Mouse (Mus musculus): ENCODE data around the gene Gm21915. TPM values are rescaled to one million over a fixed set of nuclear protein-coding genes. Genes with fewer than 3 reads are reported as not detected.

Gene Gm21915
- not detected in 2 replicates for polyA plus RNA-seq (2015; fragmentation: Nextera tagmentation; extraction: Ambion mirVana)

DNA sequence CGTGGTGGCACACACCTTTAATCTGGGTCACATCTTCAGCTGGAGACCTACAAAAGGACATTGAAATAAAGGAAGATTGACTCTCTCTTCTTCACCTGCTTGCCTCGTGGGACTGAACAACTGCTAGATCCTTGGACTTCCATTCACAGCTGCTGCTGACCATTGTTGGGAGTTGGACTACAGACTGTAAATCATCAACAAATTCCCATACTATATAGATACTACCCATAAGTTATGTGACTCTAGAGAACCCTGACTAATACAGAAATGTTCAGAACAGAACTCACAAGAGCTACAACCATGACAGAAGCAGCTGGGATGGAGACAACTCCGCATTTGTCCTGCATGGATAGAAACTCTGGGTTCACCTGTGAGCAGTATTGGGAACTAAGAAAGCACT lies at the start of gene Gm21915:
TSS of gene Gm21915 (plus strand) at position 301 of the 400 bp plus-strand sequence.
- no peaks in the 10 kb centered on the region for H3K9me3 ChIP-seq (ENCODE audit: low read length)
- peaks cover 4% of the 10 kb centered on the region; the same call in 1 of the 2 replicates for H3K4me1 ChIP-seq (ENCODE audit: insufficient read depth, low read length)
- ATAC-seq (ENCODE audit: low FRiP score, low TSS enrichment): no peak
- H3K9ac ChIP-seq (replicated peaks; ENCODE audit: low read length): no peak within 1 kb of the TSS
- H3K36me3 ChIP-seq (ENCODE audit: insufficient read depth, low read length): no peaks in the 10 kb centered on the region
- H3K4me2 ChIP-seq (replicated peaks; ENCODE audit: low read depth, low read length): no peak within 1 kb of the TSS
- no peak within 1 kb of the TSS for H3K27ac ChIP-seq (ENCODE audit: low read length)
- 80% methylated on average over 3 of the region's 3 CpGs for WGBS
- H3K4me3 ChIP-seq (ENCODE audit: low read length): no peak within 1 kb of the TSS
- no peaks in the 10 kb centered on the region for H3K27me3 ChIP-seq (ENCODE audit: insufficient read depth, low read length)

DNA sequence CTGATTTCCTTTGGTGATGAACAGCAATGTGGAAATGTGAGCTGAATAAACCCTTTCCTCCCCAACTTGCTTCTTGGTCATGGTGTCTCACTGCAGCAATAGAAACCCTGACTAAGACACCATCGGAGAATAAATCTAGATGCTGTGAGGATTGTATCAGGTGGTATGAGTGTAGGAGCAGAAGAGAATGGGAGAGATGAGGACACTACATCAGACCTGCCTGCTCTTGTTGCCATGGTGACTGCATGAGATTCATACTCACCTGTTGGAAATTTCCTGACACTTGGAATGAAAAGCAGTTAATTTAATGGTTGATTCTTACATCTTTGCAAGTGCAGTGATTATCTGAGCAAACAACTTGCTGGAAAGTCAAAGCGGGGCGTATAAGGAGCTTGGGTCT lies 48.1 kb upstream of the Gm21915 start:
- H3K4me3 ChIP-seq (ENCODE audit: low read length): no peak overlapping the region
- no peaks in the 10 kb centered on the region for H3K9me3 ChIP-seq (ENCODE audit: low read length)
- no peaks in the 10 kb centered on the region for H3K27me3 ChIP-seq (ENCODE audit: insufficient read depth, low read length)
- H3K36me3 ChIP-seq (ENCODE audit: insufficient read depth, low read length): no peaks in the 10 kb centered on the region
- no peak for ATAC-seq (ENCODE audit: low FRiP score, low TSS enrichment)
- no peak overlapping the region for H3K27ac ChIP-seq (ENCODE audit: low read length)
- H3K4me2 ChIP-seq (replicated peaks; ENCODE audit: low read depth, low read length): no peak overlapping the region
- WGBS: 97% methylated on average over 3 of the region's 3 CpGs
- no peak overlapping the region for H3K9ac ChIP-seq (replicated peaks; ENCODE audit: low read length)
- peaks cover 8% of the 10 kb centered on the region for H3K4me1 ChIP-seq (ENCODE audit: insufficient read depth, low read length)

DNA sequence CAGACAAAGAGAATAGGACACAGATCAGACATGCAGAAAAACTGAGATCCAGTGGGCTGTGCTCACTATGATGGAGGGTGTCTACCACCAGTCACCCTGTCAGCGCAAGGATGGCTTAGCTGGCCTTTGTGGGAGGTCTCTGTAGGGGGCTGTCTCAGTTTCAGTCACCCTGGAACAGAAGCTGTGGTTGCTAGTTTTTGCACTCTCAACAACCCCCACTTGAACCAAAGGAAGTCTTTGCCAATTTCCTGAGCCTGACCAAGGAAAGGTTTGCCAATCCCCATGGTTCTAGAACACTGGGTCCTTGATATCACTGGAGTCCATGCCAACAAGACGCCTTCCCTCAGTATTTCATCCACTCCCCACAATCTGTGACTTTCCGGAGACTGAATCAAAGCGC lies 47.6 kb upstream of the Gm21915 start:
- no peak overlapping the region for H3K9ac ChIP-seq (replicated peaks; ENCODE audit: low read length)
- H3K9me3 ChIP-seq (ENCODE audit: low read length): no peaks in the 10 kb centered on the region
- 87% methylated on average over 4 of the region's 4 CpGs for WGBS
- H3K4me2 ChIP-seq (replicated peaks; ENCODE audit: low read depth, low read length): no peak overlapping the region
- H3K36me3 ChIP-seq (ENCODE audit: insufficient read depth, low read length): no peaks in the 10 kb centered on the region
- no peaks in the 10 kb centered on the region for H3K27me3 ChIP-seq (ENCODE audit: insufficient read depth, low read length)
- H3K27ac ChIP-seq (ENCODE audit: low read length): no peak overlapping the region
- ATAC-seq (ENCODE audit: low FRiP score, low TSS enrichment): no peak
- no peak overlapping the region for H3K4me3 ChIP-seq (ENCODE audit: low read length)
- peaks cover 4% of the 10 kb centered on the region; the same call in 1 of the 2 replicates for H3K4me1 ChIP-seq (ENCODE audit: insufficient read depth, low read length)

DNA sequence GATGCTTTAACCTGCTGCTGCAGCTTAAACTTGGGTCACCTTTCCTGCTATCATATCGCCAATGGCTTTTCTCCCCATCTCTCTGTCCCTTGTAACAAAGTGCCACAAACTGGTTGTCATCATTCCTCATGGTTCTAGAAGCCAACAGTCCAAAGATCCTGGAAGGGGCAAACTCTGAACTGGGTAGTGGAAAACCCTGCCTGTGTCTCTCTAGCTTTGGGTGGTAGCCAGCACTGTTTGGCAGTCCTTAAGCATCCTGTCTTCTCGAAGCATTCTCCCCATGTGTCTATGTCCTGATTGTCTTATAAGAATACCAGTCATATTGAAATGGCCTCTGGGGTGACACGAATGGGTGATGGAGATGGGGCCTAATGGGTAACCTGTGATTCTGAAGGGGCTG lies 45.1 kb upstream of the Gm21915 start:
- H3K9ac ChIP-seq (replicated peaks; ENCODE audit: low read length): no peak overlapping the region
- 0 out of 2 replicates have a peak, but pooled peaks cover 3% of the 10 kb centered on the region for H3K4me1 ChIP-seq (ENCODE audit: insufficient read depth, low read length)
- WGBS: 91% methylated on average over 3 of the region's 3 CpGs
- H3K4me3 ChIP-seq (ENCODE audit: low read length): no peak overlapping the region
- no peaks in the 10 kb centered on the region for H3K36me3 ChIP-seq (ENCODE audit: insufficient read depth, low read length)
- no peak overlapping the region for H3K4me2 ChIP-seq (replicated peaks; ENCODE audit: low read depth, low read length)
- no peaks in the 10 kb centered on the region for H3K27me3 ChIP-seq (ENCODE audit: insufficient read depth, low read length)
- ATAC-seq (ENCODE audit: low FRiP score, low TSS enrichment): no peak
- no peaks in the 10 kb centered on the region for H3K9me3 ChIP-seq (ENCODE audit: low read length)
- no peak overlapping the region for H3K27ac ChIP-seq (ENCODE audit: low read length)

DNA sequence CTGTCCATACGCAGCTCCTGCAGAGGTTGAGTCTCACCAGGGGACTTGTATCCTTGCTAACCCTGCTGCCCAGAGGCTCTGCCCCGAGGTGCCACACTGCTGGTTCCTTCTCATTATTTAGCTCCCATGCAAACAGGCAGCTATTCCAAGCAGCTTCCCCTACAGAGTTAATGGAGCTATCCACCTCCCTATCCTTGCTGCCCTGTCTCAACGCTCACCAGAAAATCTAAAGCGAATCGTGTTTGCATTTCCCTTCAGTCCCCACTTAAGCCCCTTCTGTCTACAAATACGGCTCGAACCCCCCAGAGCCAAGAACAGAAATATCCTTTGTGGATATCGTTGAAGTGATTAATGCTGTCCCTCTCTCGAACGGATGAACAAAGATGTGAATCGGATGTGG lies 43.8 kb upstream of the Gm21915 start:
- Histone ChIP-seq H3K4me1 (ENCODE audit: insufficient read depth, low read length) (peaks cover 12% of the 10 kb centered on the region), H3K4me2 (replicated peaks; ENCODE audit: low read depth, low read length) (no peak overlapping the region), H3K9ac (replicated peaks; ENCODE audit: low read length) (no peak overlapping the region), H3K27ac (ENCODE audit: low read length) (no peak overlapping the region), H3K36me3 (ENCODE audit: insufficient read depth, low read length) (no peaks in the 10 kb centered on the region), H3K9me3 (ENCODE audit: low read length) (no peaks in the 10 kb centered on the region), H3K27me3 (ENCODE audit: insufficient read depth, low read length) (no peaks in the 10 kb centered on the region), H3K4me3 (ENCODE audit: low read length) (no peak overlapping the region)
- 52% methylated on average over 11 of the region's 11 CpGs for WGBS
- no peak for ATAC-seq (ENCODE audit: low FRiP score, low TSS enrichment)

DNA sequence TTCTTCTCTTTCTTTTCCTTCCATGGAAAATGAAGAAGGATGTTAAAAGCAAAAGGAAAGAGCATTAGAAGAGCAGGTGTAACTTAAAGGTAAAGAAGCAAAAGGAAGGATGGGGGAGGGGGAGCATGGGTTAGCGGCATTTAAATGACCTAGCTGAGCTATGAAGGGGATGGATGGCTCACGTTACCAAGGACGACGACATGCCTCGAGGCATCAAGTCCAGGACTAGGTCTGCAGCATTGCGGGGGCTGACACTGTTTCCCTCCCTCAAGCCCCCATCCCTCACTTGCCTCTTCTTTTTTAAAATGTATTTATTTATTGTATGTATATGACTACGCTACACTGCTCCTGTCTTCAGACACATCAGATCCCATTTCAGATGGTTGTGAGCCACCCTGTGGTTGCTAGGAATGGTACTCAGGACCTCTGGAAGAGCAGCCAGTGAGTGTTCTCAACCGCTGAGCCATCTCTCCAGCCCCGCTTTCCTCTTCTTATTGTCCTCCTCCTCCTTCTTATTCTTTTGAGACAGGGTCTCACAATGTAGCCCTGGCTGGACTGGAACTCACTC lies 43.2 kb upstream of the Gm21915 start:
- no peak overlapping the region for H3K9ac ChIP-seq (replicated peaks; ENCODE audit: low read length)
- no peaks in the 10 kb centered on the region for H3K36me3 ChIP-seq (ENCODE audit: insufficient read depth, low read length)
- no peak overlapping the region for H3K4me3 ChIP-seq (ENCODE audit: low read length)
- no peaks in the 10 kb centered on the region for H3K9me3 ChIP-seq (ENCODE audit: low read length)
- no peaks in the 10 kb centered on the region for H3K27me3 ChIP-seq (ENCODE audit: insufficient read depth, low read length)
- peaks cover 13% of the 10 kb centered on the region for H3K4me1 ChIP-seq (ENCODE audit: insufficient read depth, low read length)
- H3K27ac ChIP-seq (ENCODE audit: low read length): no peak overlapping the region
- H3K4me2 ChIP-seq (replicated peaks; ENCODE audit: low read depth, low read length): no peak overlapping the region
- 42% methylated on average over 9 of the region's 9 CpGs for WGBS
- no peak for ATAC-seq (ENCODE audit: low FRiP score, low TSS enrichment)

DNA sequence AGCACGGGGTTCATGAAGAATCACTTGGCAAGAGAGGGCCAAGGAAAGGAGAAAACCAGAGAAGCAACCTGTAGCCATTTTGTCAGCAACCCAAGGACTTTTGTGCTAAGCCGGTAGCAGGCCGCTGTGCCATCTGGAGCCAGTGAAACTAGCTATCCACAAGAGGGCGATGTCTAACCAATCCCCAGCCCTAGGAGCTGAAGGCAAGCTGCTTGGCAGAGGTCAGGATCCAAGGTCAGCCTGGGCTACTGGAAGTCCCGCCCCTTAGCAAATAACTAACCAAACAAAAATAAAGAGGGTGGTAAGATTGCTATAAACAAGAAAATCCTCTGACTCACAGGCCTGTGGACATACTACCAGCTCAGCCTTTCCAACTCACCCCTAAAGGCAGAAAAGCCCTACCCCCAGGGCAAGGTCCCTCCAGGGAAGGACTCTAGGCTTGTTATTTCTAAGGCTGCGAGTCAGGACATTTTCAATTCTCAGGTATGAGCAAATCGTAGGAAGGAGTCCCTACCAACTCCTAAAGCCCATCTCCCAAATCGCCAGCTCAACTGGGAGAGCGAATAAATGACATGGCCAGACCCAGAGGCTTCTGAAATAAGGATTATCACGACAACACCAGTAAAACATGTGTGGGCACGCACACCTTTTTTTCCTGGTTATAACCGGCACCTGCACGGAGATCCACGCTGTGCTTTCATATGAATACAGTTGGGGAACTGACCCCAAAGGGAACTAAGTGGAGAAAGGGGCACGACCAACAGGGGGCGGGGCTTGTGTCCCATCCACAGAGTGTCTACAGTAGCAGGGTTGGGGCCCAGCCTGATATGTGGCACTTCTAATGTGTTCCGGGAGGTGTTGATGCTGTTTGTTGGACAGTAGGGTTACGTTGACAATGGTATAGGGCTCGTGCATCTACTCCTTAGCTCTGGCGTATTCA lies 42.0 kb upstream of the Gm21915 start:
- WGBS: 73% methylated on average over 20 of the region's 20 CpGs
- Histone ChIP-seq H3K4me2 (replicated peaks; ENCODE audit: low read depth, low read length) (no peak overlapping the region), H3K9me3 (ENCODE audit: low read length) (no peaks in the 10 kb centered on the region), H3K9ac (replicated peaks; ENCODE audit: low read length) (no peak overlapping the region), H3K27me3 (ENCODE audit: insufficient read depth, low read length) (no peaks in the 10 kb centered on the region), H3K27ac (ENCODE audit: low read length) (no peak overlapping the region), H3K4me1 (ENCODE audit: insufficient read depth, low read length) (peaks cover 13% of the 10 kb centered on the region), H3K4me3 (ENCODE audit: low read length) (no peak overlapping the region), H3K36me3 (ENCODE audit: insufficient read depth, low read length) (no peaks in the 10 kb centered on the region)
- peak; percentile 64; the same call in 1 of the 2 replicates for ATAC-seq (ENCODE audit: low FRiP score, low TSS enrichment)

DNA sequence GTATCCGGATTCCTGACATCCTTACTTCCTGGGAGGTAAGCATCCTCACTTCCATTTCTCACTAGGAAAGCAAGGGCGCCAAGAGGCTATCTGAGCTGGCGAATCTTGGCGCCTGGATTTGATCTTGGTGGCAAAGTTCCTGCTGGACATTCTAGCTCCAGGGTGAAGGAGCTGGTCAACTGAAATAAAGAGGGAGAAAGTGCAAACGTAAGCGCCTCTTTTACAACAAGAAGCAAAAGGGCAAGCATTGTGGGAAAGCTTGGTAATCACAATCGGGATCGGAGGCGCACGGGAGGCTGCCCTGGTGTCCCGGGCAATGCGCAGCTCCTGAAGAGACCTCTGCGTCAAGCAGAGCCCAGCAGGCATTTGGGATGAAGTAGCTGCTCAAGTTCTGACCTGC lies 41.0 kb upstream of the Gm21915 start:
- no peak for ATAC-seq (ENCODE audit: low FRiP score, low TSS enrichment)
- H3K36me3 ChIP-seq (ENCODE audit: insufficient read depth, low read length): no peaks in the 10 kb centered on the region
- H3K9me3 ChIP-seq (ENCODE audit: low read length): no peaks in the 10 kb centered on the region
- 65% methylated on average over 13 of the region's 13 CpGs for WGBS
- H3K27ac ChIP-seq (ENCODE audit: low read length): no peak overlapping the region
- no peak overlapping the region for H3K9ac ChIP-seq (replicated peaks; ENCODE audit: low read length)
- H3K4me1 ChIP-seq (ENCODE audit: insufficient read depth, low read length): peaks cover 13% of the 10 kb centered on the region
- no peak overlapping the region for H3K4me3 ChIP-seq (ENCODE audit: low read length)
- H3K4me2 ChIP-seq (replicated peaks; ENCODE audit: low read depth, low read length): no peak overlapping the region
- no peaks in the 10 kb centered on the region for H3K27me3 ChIP-seq (ENCODE audit: insufficient read depth, low read length)

DNA sequence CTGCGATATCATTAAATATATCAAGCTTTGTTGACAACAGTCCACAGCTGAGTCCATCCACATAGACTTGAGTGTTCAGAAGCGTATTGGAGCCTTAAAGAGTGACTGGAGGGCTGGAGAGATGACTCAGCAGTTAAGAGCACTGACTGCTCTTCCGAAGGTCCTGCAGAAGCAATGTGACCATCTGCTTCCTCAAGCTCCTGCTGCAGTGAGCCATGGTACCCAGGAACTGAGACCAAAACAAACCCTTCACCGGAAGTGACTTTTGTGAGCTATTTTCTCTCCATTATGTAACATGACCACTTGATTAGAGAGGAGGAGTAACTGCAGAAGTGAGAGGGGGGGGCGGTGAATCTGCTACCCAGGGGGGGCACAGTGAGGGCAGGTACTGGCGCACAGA lies 39.3 kb upstream of the Gm21915 start:
- 46% methylated on average over 6 of the region's 6 CpGs for WGBS
- H3K9ac ChIP-seq (replicated peaks; ENCODE audit: low read length): no peak overlapping the region
- H3K36me3 ChIP-seq (ENCODE audit: insufficient read depth, low read length): no peaks in the 10 kb centered on the region
- H3K4me2 ChIP-seq (replicated peaks; ENCODE audit: low read depth, low read length): no peak overlapping the region
- no peak overlapping the region for H3K27ac ChIP-seq (ENCODE audit: low read length)
- no peaks in the 10 kb centered on the region for H3K27me3 ChIP-seq (ENCODE audit: insufficient read depth, low read length)
- no peak overlapping the region for H3K4me3 ChIP-seq (ENCODE audit: low read length)
- H3K4me1 ChIP-seq (ENCODE audit: insufficient read depth, low read length): peaks cover 13% of the 10 kb centered on the region
- no peaks in the 10 kb centered on the region for H3K9me3 ChIP-seq (ENCODE audit: low read length)
- peak; percentile 37; the same call in 1 of the 2 replicates for ATAC-seq (ENCODE audit: low FRiP score, low TSS enrichment)

DNA sequence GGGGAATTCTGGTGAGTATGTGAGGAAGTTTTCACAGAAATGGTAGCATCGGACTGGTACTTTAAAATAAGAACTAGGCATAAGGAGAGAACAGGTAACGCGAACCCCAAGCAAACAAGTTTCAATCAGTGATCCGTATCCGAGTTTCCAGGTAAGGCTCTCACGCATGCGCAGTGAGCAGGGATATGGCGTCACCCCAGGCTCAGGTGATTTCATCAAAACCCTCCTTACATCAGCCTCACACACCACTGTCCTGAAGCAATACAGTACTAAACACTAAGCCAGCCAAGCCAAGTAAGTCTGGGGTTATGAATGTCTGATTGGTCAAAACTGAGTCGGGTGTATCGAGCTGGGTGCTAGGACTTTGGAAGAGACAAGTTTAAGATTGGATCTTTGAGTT lies 38.9 kb upstream of the Gm21915 start:
- H3K9ac ChIP-seq (replicated peaks; ENCODE audit: low read length): no peak overlapping the region
- H3K27ac ChIP-seq (ENCODE audit: low read length): no peak overlapping the region
- H3K4me2 ChIP-seq (replicated peaks; ENCODE audit: low read depth, low read length): no peak overlapping the region
- WGBS: 72% methylated on average over 10 of the region's 10 CpGs
- H3K27me3 ChIP-seq (ENCODE audit: insufficient read depth, low read length): no peaks in the 10 kb centered on the region
- ATAC-seq (ENCODE audit: low FRiP score, low TSS enrichment): no peak
- peaks cover 13% of the 10 kb centered on the region for H3K4me1 ChIP-seq (ENCODE audit: insufficient read depth, low read length)
- no peaks in the 10 kb centered on the region for H3K36me3 ChIP-seq (ENCODE audit: insufficient read depth, low read length)
- no peaks in the 10 kb centered on the region for H3K9me3 ChIP-seq (ENCODE audit: low read length)
- no peak overlapping the region for H3K4me3 ChIP-seq (ENCODE audit: low read length)

Data from kidney, embryonic 16.5 days (tissue).